Mouse (Mus musculus) layer of hippocampus, postnatal 36 days (tissue): ENCODE results near the gene Thap3. TPM values are rescaled to one million over a fixed set of nuclear protein-coding genes. Genes with fewer than 3 reads are reported as not detected.

Source experiments
- DNase-seq, 2 experiments: peaks; one replicate each; pipeline ENCODE4 v3.0.0; 2022
- total RNA-seq, 2 experiments: library from RNA; stranded (reverse); gene quantifications; 2 replicates each; pipeline ENCODE4 v1.2.3; 2021

Thap3 gene
- total RNA-seq, 2 experiments from 2014 or later, result 24.6 to 29.9 TPM

DNA sequence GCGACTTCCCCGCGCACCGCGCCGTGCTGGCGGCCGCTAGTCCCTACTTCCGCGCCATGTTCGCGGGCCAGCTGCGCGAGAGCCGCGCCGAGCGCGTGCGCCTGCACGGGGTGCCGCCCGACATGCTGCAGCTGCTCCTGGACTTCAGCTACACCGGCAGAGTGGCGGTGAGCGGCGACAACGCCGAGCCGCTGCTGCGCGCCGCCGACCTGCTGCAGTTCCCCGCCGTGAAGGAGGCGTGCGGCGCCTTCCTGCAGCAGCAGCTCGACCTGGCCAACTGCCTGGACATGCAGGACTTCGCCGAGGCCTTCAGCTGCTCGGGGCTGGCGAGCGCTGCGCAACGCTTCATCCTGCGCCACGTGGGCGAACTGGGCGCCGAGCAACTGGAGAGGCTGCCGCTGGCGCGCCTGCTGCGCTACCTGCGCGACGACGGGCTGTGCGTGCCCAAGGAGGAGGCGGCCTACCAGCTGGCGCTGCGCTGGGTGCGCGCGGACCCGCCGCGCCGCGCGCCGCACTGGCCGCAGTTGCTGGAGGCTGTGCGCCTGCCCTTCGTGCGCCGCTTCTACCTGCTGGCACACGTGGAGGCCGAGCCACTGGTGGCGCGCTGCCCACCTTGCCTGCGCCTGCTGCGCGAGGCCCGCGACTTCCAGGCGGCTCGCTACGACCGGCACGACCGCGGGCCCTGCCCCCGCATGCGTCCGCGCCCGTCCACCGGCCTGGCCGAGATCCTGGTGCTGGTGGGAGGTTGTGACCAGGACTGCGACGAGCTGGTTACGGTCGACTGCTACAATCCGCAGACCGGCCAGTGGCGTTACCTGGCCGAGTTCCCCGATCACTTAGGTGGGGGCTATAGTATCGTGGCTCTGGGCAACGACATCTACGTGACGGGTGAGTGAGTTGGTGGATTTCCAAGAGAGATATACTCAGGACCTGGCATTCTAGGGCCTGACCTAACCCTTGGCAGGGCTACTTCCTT, 20.6 kb upstream of the Thap3 start:
- peak; percentile 71 to 74 for DNase-seq

DNA sequence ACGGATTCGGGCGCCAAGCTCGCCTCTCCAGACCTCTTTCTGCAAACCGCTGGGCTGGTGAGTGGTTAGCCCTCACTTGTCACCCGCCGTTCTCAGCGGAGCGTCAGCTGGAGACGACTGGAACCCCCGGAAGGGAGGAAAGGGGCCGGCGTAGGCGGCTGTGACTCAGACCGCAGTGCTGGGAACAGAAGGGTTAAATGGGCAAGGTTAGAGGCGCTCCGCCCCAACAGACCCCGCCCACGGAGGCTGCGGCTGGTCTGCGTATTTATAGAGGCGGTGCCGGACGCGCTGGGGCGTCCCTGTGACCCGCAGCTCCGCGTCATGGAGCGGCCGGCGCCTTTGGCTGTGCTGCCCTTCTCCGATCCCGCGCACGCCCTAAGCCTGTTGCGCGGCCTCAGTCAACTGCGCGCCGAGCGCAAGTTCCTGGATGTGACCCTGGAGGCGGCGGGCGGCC, 19.9 kb upstream of the Thap3 start, which contains the start of gene Klhl21:
TSS of gene Klhl21 (plus strand) at position 182 of the 454 bp plus-strand sequence.
- DNase-seq, result peak; percentile 91 to 92

DNA sequence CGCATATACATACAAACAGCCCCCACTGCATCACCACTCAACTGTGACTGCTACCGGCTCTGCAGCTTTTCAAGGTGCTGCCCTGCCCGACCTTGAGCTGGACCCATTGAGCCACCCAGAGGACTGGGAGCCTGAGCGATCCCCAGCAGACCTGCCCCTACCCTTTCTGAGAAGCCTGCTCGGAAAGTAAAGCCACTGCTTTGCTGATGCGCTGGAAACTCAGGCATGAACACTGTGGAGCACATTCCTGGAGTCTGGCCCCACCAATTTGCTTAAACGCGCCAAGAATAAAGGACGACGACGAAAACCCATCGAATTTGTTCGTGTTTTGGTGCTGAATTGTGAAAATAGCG, 19.3 kb upstream of the Thap3 start:
- DNase-seq, result no peak

GRCm38 (mm10) chr4:152007481-152008147, 18.8 kb upstream of the Thap3 start:
- no peak for DNase-seq

GRCm38 (mm10) chr4:152006812-152007211, 18.0 kb upstream of the Thap3 start:
- no peak for DNase-seq

DNA sequence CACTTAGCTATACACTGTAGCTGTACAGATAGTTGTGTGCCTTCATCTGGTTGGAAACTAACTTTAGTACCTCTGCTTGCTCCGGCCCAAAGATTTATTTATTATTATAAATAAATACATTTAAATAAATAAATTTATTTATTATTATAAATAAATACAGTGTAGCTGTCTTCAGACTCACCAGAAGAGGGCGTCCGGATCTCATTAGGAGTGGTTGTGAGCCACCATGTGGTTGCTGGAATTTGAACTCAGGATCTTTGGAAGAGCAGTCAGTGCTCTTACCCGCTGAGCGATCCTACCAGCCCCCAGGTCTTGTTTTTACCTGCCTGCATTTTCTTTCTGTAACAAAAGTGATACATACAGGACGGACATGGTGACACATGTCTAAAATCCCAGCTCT, 17.3 kb upstream of the Thap3 start:
- no peak for DNase-seq

DNA sequence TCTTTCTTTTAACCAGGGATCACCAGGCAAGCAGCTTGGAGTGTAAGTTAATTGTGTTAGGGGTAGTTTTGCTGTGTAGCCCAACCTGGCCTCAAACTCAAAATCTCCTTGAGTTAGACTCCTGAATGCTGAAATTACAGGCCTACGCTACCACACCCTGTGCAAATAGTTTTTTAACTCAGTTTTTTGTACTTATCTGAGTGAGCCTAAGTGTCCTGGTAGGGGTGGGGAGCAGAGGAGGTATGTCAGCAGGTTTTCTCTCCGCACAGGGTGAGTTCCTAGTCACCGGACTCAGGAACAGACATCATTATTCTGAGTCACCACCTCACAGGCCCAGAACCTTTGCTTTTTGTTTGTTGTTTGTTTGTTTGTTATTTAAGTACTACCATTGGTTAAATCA, 13.3 kb upstream of the Thap3 start:
- no peak for DNase-seq

DNA sequence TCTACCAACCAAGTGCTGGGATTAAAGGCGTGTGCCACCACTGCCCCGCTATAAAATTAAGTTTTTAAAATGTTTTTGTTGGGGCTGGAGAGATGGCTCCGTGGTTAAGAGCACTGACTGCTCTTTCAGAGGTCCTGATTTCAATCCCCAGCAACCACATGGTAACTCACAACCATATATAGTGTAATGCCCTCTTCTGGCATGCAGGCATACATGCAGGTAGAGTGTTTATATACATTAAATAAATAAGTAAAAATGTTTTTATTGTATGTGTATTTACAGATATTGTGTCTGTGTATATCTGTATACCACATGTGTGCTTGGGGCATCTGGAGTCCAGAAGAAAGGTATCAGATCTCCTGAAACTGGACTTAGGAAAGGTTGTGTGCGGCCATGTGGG, 12.5 kb upstream of the Thap3 start:
- DNase-seq, result no peak

DNA sequence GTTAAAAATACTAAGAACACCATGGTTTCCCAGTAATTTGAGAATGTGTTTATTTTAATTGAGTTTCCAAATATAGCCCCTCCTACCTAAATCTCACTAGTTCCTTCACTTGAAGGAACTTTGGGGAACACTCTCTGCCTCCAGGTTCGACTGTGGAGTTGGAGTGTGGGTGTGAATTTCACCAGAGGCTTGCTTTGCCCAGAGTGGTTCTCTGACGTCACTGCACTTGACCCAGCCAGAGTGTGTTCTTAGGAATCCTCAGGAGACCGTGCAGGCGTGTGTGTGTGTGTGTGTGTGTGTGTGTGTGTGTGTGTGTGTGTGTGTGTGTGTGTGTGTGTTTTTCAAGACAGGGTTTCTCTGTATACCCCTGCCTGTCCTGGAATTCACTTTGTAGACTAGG, 12.1 kb upstream of the Thap3 start:
- no peak for DNase-seq

DNA sequence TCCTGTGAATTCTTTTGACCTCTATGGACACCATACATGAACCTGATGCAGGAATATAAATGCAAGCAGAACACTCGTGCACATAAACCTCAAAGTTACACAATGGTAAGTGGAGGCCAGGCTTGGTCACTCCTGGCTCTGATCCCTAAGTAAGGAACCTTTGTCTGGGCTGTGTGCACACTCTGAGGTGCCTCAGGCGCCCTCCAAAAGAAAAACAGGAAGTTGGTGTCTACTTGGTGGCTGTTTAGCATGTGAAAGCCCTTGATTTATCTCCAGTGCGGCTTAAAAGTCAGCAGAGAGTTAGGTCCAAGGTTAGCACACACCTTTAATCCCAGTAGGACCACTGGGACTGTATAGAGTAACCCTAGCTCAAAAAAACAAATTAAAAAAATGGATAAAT, 10.7 kb upstream of the Thap3 start:
- DNase-seq, result no peak

DNA sequence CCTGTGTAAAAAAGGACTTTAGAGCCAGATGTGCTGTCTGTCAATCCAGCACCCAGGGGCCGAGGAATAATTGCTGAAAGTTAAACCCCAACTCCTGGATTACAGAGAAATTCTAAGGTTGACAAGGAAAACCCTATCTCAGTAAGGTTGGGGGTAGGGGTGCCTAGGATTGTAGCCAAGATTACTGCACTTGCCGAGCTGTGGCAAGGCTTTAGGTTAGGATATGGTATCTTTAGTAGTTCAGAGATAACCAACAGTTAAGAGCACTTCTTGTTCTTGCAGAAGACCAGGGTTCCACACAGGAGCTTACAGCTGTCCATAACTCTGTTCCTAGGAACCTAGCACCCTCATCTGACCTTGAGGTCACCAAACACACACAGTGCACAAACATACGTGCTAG, 8.9 kb upstream of the Thap3 start:
- DNase-seq, result no peak

DNA sequence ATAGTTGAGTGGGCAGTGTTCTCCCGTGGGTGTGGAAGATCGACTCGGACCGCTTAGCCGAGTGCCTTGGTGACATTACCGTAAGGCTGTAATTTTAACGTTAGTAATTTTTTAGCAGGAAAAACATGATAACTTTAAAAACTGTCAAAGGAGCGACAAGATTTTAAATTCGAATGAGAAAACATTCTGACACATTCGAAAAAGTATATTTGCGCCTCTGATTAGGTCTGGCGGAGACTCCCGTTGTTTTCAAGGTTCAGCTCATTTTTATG, 8.1 kb upstream of the Thap3 start:
- no peak for DNase-seq

GRCm38 (mm10) chr4:151996173-151996950, 7.6 kb upstream of the Thap3 start, which contains the start of gene Phf13:
TSS of gene Phf13 (minus strand) at chr4:151996258.
- DNase-seq, result peak; percentile 98 to 99

DNA sequence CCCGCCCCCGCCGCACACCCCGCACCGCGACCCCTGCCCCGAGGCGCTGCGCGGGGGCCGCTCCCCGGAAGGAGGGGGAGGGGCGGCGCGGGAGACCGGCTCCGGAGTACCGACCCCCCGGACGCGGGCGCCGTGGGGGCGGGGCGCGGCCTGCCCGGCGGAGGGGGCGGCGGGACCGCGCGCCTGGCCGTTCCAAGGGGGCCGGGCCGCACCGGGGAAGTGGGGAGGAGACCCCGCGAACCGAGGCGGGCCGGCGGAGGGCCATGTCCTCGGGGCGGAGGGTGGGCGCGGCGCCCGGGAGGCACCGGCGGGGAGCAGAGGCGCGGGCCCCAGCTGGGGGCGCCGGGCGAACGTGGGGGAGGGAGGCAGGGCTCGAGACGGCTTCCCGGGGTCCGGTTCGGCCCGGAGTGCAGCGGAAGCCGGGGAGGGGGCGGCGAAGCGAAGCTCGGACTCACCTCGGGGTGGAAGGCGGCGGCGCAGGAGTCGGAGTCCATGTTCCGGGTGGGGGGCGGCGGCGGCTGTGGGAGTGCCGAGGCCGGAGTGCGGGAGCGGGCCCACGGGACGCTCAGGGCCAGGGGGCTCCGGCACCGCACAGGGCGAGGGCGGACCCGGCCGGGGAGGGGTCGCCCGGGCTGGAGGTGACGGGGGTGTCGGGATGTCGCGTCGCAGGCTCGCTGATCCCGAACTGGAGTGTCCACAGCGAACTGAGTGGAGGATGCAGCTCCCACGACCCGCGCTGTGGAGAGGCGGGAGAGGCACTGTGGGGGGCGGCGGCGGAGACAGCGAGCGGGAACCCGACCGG, 6.8 kb upstream of the Thap3 start:
- peak in 1 of 2 experiments; percentile 47 for DNase-seq

GRCm38 (mm10) chr4:151994228-151995171, 5.7 kb upstream of the Thap3 start:
- no peak for DNase-seq

GRCm38 (mm10) chr4:151993035-151993434, 4.2 kb upstream of the Thap3 start:
- DNase-seq, result no peak

- DNase-seq, result no peak
Observed at GRCm38 (mm10) chr4:151992091-151992490, 3.3 kb upstream of the Thap3 start.

GRCm38 (mm10) chr4:151989110-151989488, 302 bp upstream of the Thap3 start:
- DNase-seq, result no peak

DNA sequence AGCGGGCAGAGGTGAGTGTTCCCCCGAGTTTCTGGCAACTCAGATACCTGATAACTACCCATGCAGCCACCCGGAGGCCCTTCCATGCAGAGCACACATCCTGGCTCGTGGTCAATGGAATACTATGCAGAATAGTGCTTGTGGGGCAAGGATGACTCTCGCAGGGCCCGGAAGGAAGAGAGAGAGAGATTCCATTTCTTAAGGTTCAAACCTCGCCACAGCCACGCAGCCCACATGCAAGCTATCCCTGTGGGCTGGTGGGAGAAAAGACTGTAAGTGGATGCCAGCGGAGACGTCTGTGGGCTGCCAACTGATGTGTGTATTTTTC, 819 bp downstream of the Thap3 start:
- no peak for DNase-seq

DNA sequence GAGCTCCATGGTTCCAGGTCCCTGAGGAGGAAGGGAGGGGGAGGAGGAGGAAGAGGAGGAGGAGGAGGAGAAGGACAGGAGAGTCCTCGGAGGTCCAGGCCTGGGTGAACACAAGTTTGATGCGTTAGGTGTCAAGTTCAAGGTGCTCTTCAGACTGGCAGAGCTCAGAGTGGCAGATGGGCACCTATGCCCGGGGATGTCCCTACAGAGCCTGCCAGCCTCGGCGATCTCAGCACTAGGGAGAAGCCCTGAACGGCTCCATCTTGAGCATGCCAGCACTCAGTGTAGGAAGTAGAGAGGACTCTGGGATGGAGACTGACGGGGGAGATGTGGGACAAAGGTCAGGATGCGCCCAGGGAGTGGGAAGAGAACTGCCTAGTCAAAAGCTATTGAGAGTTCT, 2.1 kb downstream of the Thap3 start:
- no peak for DNase-seq

DNA sequence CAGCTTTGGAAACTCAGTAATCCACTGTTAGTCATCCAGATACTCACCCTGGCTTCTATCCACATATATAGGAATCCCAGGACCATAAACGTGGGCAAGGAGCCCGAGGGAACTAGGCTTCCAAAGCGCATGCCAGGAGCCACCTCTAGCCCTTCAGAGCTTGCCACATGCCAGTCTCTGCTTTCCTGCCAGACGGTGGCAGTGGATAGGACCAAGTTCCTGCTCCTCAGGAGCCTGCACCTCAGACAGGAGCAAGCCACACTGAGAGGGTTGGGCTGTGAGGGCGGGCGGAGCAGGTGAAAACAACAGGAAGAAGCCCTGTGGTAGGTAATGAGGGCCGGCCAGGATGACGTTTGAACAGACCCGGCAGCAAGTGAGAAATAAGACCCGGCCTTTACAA, 2.9 kb downstream of the Thap3 start:
- no peak for DNase-seq
